Mouse (Mus musculus): ENCODE data around the gene Gpalpp1. TPM values are rescaled to one million over a fixed set of nuclear protein-coding genes. Genes with fewer than 3 reads are reported as not detected.

Gpalpp1 gene
- polyA plus RNA-seq, 1 experiment from 2014 or later, result 11.8 TPM

DNA sequence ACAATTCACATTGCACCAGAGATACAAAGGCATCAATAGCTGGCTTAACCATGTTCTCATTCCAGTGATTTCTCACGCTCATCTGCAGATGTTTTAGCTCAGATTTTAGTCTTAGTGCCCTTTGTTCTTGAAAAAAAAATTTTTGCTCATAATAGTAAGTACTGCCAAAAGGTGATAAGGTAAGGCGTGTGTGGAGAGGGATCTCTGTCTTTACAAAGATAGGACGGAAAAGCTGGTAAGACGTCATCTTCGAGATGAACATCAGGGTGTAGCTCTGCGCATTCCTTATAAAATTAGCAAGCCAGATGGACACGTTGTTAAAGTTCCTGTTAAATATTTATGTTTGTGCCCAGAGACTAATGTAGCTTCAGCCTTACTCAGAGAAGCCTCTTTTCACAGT, 35.3 kb upstream of the Gpalpp1 start:
- Histone ChIP-seq H3K27me3 (no peaks in the 10 kb centered on the region), H3K27ac (no peak overlapping the region), H3K4me1 (peaks cover 14% of the 10 kb centered on the region), H3K4me3 (no peak overlapping the region), H3K4me2 (no peak overlapping the region), H3K9ac (no peak overlapping the region), H3K36me3 (no peaks in the 10 kb centered on the region), H3K9me3 (no peaks in the 10 kb centered on the region)
- WGBS, result 47% methylated on average over 7 of the region's 7 CpGs
- no peak for ATAC-seq (ENCODE audit: insufficient number of reproducible peaks, low FRiP score, low TSS enrichment, low read depth)

DNA sequence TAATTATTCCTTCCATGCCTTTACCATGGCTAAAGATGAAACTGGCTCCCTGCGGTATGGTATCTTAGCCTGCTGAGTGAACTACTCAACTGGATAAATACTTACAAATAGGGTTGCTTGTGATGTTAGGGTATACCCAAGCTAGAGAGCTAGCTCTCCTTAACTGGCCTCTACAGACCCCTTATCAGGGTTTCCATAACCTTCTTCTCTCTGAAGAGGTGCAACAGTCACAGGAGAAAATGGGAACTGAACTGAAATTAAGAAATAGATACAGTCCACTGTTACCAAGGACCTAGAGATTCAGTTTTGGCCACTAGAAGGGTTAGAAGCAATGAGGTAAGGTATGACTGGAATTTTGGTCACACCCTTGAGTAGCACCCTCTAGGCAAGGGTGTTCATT, 34.7 kb upstream of the Gpalpp1 start:
- H3K9ac ChIP-seq, result no peak overlapping the region
- no peaks in the 10 kb centered on the region for H3K27me3 ChIP-seq
- no peaks in the 10 kb centered on the region for H3K9me3 ChIP-seq
- 83% methylated on average over 1 of the region's 1 CpGs for WGBS
- H3K4me2 ChIP-seq, result no peak overlapping the region
- no peak for ATAC-seq (ENCODE audit: insufficient number of reproducible peaks, low FRiP score, low TSS enrichment, low read depth)
- H3K4me1 ChIP-seq, result peaks cover 11% of the 10 kb centered on the region
- H3K36me3 ChIP-seq, result no peaks in the 10 kb centered on the region
- no peak overlapping the region for H3K4me3 ChIP-seq
- H3K27ac ChIP-seq, result no peak overlapping the region

DNA sequence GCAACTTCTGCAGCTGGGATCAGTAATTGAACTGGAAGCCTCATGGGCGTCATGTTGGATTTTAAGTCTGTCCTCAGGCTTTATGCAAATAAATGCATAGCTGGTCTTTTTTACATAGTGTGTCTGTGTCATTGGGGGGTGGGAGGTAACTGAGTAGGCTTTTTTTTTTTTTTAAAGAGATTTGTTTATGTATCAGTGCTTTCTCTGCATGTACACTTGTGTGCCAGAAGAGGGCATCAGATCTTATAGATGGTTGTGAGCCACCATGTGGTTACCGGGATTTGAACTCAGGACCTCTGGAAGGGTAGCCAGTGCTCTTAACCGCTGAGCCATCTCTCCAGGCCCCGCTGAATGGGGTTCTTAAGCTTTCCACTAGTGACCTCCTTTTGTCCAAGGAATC, 24.4 kb upstream of the Gpalpp1 start:
- Histone ChIP-seq H3K27me3 (no peaks in the 10 kb centered on the region), H3K36me3 (peaks cover 59% of the 10 kb centered on the region), H3K4me2 (no peak overlapping the region), H3K4me1 (no peaks in the 10 kb centered on the region), H3K4me3 (no peak overlapping the region), H3K27ac (no peak overlapping the region), H3K9me3 (no peaks in the 10 kb centered on the region), H3K9ac (no peak overlapping the region)
- ATAC-seq (ENCODE audit: insufficient number of reproducible peaks, low FRiP score, low TSS enrichment, low read depth), result no peak
- 89% methylated on average over 4 of the region's 4 CpGs for WGBS

DNA sequence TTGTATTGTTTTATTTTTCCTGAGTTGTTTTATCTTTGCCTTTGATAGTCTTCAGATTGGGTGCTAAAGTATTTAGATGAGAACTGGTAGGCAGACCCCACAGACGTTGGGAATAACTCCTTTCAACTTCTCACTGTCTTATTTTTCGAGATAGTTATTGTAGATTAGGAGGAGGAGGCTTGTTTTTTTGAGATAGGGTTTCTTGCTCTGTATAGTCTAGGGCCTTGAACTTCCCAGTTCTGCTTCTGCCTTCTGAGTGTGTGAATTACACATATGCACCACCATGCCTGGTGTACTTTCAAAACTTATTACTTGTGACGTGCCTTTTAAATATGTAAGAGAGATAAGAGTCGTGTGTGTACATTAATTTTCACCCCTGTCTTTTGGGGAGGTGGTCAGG, 17.6 kb upstream of the Gpalpp1 start:
- no peak overlapping the region for H3K4me3 ChIP-seq
- 86% methylated on average over 4 of the region's 4 CpGs for WGBS
- H3K4me2 ChIP-seq, result no peak overlapping the region
- H3K27me3 ChIP-seq, result no peaks in the 10 kb centered on the region
- ATAC-seq (ENCODE audit: insufficient number of reproducible peaks, low FRiP score, low TSS enrichment, low read depth), result no peak
- H3K36me3 ChIP-seq, result peaks cover 85% of the 10 kb centered on the region
- H3K9ac ChIP-seq, result no peak overlapping the region
- H3K27ac ChIP-seq, result no peak overlapping the region
- H3K4me1 ChIP-seq, result no peaks in the 10 kb centered on the region
- H3K9me3 ChIP-seq, result no peaks in the 10 kb centered on the region

DNA sequence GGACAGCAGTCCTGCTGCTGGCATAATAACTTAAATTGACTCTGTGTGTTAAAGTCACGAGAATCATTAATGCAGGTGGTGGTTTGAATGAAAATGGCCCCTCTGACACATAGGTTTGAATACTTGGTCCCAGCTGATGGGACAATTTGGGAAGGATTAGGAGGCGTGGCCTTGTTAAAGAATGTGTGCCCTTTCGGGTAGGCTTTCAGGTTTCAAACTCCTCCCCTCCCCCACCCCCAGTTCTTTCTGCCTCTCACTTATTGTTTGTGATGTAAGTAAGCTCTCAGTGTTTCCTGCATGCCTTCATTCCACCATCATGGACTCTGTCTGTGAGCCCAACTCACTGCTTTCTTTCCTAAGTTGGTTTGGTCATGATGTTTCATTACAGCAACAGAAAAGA, 16.8 kb upstream of the Gpalpp1 start:
- ATAC-seq (ENCODE audit: insufficient number of reproducible peaks, low FRiP score, low TSS enrichment, low read depth), result no peak
- Histone ChIP-seq H3K27ac (no peak overlapping the region), H3K4me1 (no peaks in the 10 kb centered on the region), H3K4me2 (no peak overlapping the region), H3K9me3 (no peaks in the 10 kb centered on the region), H3K4me3 (no peak overlapping the region), H3K36me3 (peaks cover 84% of the 10 kb centered on the region), H3K27me3 (no peaks in the 10 kb centered on the region), H3K9ac (no peak overlapping the region)
- WGBS, result 87% methylated on average over 3 of the region's 3 CpGs

DNA sequence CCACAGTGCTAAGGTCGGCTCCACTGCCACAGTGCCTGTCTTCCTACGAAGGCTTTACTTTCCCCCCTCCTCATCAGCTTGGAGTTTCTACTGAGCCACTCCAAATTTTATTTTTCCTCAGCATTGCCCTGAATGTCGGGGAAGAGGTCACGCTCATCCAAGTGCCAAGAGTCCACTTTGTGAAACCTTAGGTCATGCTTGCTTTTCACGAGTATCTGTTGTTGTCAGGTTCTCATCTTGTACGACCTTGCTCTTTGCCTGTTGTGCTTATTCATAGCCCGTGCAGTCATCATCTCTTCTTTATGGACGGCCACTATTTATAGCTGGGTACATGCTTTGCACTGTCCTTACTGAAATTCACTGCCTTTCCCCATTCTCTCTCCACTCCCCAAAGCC, 12.1 kb upstream of the Gpalpp1 start:
- peaks cover 82% of the 10 kb centered on the region for H3K36me3 ChIP-seq
- no peak overlapping the region for H3K27ac ChIP-seq
- no peak overlapping the region for H3K4me3 ChIP-seq
- H3K9ac ChIP-seq, result no peak overlapping the region
- no peak overlapping the region for H3K4me2 ChIP-seq
- 91% methylated on average over 8 of the region's 8 CpGs for WGBS
- no peak for ATAC-seq (ENCODE audit: insufficient number of reproducible peaks, low FRiP score, low TSS enrichment, low read depth)
- no peaks in the 10 kb centered on the region for H3K9me3 ChIP-seq
- H3K4me1 ChIP-seq, result no peaks in the 10 kb centered on the region
- no peaks in the 10 kb centered on the region for H3K27me3 ChIP-seq

DNA sequence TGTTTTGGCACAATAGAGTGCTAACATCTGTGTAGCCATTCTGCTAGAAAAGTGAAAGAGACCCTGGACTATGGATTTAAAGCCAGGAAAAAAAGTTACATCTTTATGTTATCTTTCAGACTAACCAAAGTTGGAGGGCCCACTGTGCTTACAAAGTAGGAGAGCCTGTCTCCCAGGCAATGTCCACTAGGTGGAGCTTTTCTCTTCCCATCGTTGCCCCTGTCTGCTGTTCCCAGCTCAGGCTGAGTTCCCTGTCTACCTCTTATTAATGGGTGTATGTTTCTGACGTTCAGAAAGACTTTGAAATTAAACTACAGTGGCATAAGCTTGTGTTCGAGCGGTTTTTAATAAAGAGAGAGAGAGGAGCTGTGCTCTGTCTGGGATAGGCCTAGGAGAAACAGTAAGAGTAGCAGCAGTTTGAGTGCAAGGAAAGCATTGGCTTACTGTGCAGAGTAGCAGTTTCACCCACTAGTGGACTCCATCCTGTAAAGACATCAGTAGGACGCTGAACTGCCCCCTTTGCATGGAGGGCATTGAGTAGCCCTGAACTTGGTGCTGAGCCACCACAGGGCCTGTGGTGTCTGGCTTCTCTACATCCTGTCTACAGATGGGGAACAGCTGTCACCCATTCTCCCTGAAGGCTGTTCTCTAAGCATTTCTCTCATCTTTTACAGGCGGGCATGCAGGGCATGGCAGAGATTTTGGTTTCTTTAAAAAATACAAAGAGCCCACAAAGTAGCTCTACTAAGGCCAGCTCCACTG, 11.5 kb upstream of the Gpalpp1 start:
- peaks cover 82% of the 10 kb centered on the region for H3K36me3 ChIP-seq
- 51% methylated on average over 6 of the region's 6 CpGs for WGBS
- no peak for ATAC-seq (ENCODE audit: insufficient number of reproducible peaks, low FRiP score, low TSS enrichment, low read depth)

DNA sequence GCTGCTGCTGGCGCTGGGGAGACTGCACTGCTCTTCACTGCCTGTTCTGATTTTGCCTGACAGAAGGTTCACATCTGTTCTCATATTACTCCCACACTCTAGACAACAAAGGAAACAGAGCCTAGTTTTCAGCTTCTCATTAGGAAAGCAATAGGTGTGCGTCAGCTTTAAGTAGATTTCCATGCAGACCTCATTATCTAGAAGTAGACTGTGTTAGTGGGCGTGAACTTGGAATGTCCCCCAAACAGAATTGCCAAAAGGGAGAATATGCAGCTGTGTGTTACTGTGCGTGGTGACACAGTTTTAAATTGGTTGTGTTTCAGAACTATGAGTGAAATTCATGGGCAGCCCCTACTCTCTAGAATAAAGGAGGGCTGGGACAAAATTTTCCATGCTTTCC, 9.9 kb upstream of the Gpalpp1 start:
- Histone ChIP-seq H3K4me2 (no peak overlapping the region), H3K36me3 (peaks cover 82% of the 10 kb centered on the region)
- 75% methylated on average over 4 of the region's 4 CpGs for WGBS

More for the DNA sequence above, 11.5 kb upstream of the Gpalpp1 start:
- Histone ChIP-seq H3K9ac (no peak overlapping the region), H3K4me3 (no peak overlapping the region), H3K27ac (no peak overlapping the region), H3K4me1 (no peaks in the 10 kb centered on the region), H3K4me2 (no peak overlapping the region), H3K9me3 (no peaks in the 10 kb centered on the region), H3K27me3 (no peaks in the 10 kb centered on the region)

DNA sequence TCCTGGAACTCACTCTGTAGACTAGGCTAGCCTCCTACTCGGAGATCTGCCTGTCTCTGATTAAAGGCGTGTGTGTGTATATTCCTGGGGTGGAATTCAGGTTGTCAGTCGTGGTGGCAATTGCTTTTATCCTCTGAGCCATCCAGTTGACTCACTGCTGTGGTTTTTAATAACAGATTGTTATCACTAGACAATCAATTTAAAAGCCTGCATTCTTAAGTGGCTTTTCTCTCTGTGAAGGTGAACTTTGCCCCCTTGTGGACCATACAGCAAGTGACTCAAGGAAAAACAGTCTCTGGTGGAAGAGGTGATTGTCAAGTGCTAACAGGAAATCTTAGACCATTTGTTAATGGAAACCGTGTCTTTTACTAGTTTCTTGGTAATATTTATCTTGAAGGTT, 8.4 kb upstream of the Gpalpp1 start:
- no peaks in the 10 kb centered on the region for H3K9me3 ChIP-seq
- H3K4me2 ChIP-seq, result no peak overlapping the region
- H3K9ac ChIP-seq, result no peak overlapping the region
- peaks cover 81% of the 10 kb centered on the region for H3K36me3 ChIP-seq
- H3K27me3 ChIP-seq, result no peaks in the 10 kb centered on the region
- no peak overlapping the region for H3K27ac ChIP-seq
- no peaks in the 10 kb centered on the region for H3K4me1 ChIP-seq
- no peak for ATAC-seq (ENCODE audit: insufficient number of reproducible peaks, low FRiP score, low TSS enrichment, low read depth)
- 74% methylated on average over 4 of the region's 4 CpGs for WGBS
- H3K4me3 ChIP-seq, result no peak overlapping the region

More for the DNA sequence above, 9.9 kb upstream of the Gpalpp1 start:
- H3K4me1 ChIP-seq, result no peaks in the 10 kb centered on the region
- H3K4me3 ChIP-seq, result no peak overlapping the region
- no peak for ATAC-seq (ENCODE audit: insufficient number of reproducible peaks, low FRiP score, low TSS enrichment, low read depth)
- no peaks in the 10 kb centered on the region for H3K27me3 ChIP-seq
- H3K9ac ChIP-seq, result no peak overlapping the region
- H3K27ac ChIP-seq, result no peak overlapping the region
- H3K9me3 ChIP-seq, result no peaks in the 10 kb centered on the region

DNA sequence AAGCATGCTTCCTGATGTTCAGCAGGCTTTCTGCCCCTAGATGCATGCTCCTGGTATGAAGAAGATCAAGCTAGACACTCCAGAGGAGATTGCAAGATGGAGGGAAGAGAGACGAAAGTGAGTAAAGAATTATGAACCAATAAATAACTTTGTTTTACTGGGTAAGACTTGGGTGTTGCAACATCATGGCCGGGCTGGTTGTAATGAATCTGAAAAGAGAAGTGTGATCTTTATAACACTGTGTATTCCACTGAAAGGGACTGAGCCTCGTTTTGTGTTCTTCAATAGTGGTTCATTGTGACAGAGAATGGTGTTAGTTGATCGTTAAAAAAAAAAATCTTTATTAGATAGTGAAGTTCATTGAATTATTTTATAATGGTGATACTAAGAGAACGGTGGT, 5.2 kb upstream of the Gpalpp1 start:
- WGBS, result 80% methylated on average over 5 of the region's 5 CpGs
- no peaks in the 10 kb centered on the region for H3K27me3 ChIP-seq
- ATAC-seq (ENCODE audit: insufficient number of reproducible peaks, low FRiP score, low TSS enrichment, low read depth), result no peak

DNA sequence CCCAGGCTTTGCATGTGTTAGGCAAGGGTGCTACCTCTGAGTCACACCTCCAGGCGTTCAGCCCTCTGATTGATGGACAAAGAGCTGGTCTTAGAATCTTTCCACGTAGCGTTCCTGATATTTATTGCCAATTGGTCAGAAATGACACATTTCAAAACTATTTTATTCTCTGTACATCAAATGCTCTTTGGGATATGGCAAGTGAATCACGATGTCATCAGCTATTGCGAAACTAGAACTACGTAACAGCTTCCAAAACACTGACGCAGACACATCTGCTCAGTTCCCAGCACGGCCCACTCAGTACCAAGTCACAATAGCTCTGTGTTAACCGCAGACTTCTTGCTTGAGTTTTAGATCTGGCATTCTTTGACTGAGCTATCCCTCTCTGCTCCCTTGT, 11.0 kb downstream of the Gpalpp1 start:
- Histone ChIP-seq H3K4me1 (no peaks in the 10 kb centered on the region), H3K36me3 (peaks cover 57% of the 10 kb centered on the region), H3K4me3 (no peak overlapping the region), H3K27ac (no peak overlapping the region), H3K9me3 (no peaks in the 10 kb centered on the region), H3K27me3 (no peaks in the 10 kb centered on the region), H3K4me2 (no peak overlapping the region), H3K9ac (no peak overlapping the region)
- 90% methylated on average over 9 of the region's 9 CpGs for WGBS
- no peak for ATAC-seq (ENCODE audit: insufficient number of reproducible peaks, low FRiP score, low TSS enrichment, low read depth)

More for the DNA sequence above, 5.2 kb upstream of the Gpalpp1 start:
- Histone ChIP-seq H3K4me1 (peaks cover 5% of the 10 kb centered on the region), H3K4me3 (no peak overlapping the region), H3K27ac (no peak overlapping the region), H3K4me2 (no peak overlapping the region), H3K9me3 (no peaks in the 10 kb centered on the region), H3K36me3 (peaks cover 64% of the 10 kb centered on the region), H3K9ac (no peak overlapping the region)

DNA sequence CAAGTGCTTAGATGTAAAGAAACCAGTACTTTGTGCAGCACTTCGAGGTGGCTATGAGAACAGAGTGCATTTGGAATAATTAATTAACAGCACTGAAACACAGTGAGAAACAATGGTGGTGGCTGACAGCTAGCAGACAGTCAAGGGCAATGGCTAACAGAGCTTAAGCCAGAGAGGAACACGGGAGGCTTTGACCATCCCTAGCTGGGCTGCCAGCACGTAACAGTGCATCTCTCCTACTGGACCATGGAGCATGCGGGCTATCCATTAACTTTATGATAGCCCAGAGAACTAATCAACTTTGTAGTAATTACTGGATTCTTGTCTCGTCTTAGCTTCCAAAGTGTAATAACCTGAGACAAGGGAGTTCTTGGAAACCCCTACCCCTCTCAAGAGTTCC, 12.7 kb downstream of the Gpalpp1 start:
- 87% methylated on average over 5 of the region's 5 CpGs for WGBS
- H3K9me3 ChIP-seq, result no peaks in the 10 kb centered on the region
- peaks cover 55% of the 10 kb centered on the region for H3K36me3 ChIP-seq
- no peaks in the 10 kb centered on the region for H3K4me1 ChIP-seq
- no peak overlapping the region for H3K27ac ChIP-seq
- H3K27me3 ChIP-seq, result no peaks in the 10 kb centered on the region
- no peak for ATAC-seq (ENCODE audit: insufficient number of reproducible peaks, low FRiP score, low TSS enrichment, low read depth)
- H3K9ac ChIP-seq, result no peak overlapping the region
- no peak overlapping the region for H3K4me2 ChIP-seq
- no peak overlapping the region for H3K4me3 ChIP-seq

DNA sequence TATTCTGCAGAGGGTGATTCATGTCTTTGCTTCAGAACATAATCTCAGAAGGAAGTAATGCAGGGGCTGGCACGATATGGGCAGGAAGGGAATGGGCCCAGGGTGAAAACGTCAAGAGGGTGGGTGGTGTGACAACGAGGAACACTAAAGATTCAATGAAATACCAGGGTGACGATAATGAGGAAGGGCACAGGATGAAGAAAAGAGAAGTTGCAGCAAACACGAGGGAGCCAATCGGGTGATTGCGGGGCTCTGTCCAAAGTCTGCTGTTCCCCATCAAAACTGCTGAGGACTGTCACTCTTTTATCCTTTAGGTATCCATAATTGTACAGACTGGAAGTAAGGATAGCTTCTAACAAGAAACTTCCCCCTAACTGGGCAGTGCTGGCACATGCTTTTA, 13.3 kb downstream of the Gpalpp1 start:
- no peak overlapping the region for H3K27ac ChIP-seq
- H3K4me2 ChIP-seq, result no peak overlapping the region
- H3K36me3 ChIP-seq, result peaks cover 57% of the 10 kb centered on the region
- no peaks in the 10 kb centered on the region for H3K9me3 ChIP-seq
- no peak overlapping the region for H3K4me3 ChIP-seq
- WGBS, result 95% methylated on average over 7 of the region's 7 CpGs
- H3K9ac ChIP-seq, result no peak overlapping the region
- no peaks in the 10 kb centered on the region for H3K4me1 ChIP-seq
- no peak for ATAC-seq (ENCODE audit: insufficient number of reproducible peaks, low FRiP score, low TSS enrichment, low read depth)
- H3K27me3 ChIP-seq, result no peaks in the 10 kb centered on the region
